Mouse (Mus musculus): ENCODE data around the gene Fbxw5. TPM values are rescaled to one million over a fixed set of nuclear protein-coding genes. Genes with fewer than 3 reads are reported as not detected.

Gene Fbxw5
- polyA plus RNA-seq (2012; ENCODE audit: insufficient read depth, insufficient read length, low replicate concordance, missing spikeins), result 706 TPM in 1 of 2 replicates, not detected in the other

- H3K4me3 ChIP-seq (ENCODE audit: insufficient read depth, low read depth, low read length), result peak within 1 kb of the TSS; percentile 94
- peak within 1 kb of the TSS; percentile 79 for H3K27ac ChIP-seq (ENCODE audit: insufficient read depth, low read depth, low read length)
- under 1% methylated on average over 43 of the region's 44 CpGs for WGBS
- TF ChIP-seq CTCF (IDR thresholded peaks at IDR 0.05; ENCODE audit: insufficient read depth, low read depth, low read length) (no peak), POLR2A (IDR thresholded peaks at IDR 0.05; ENCODE audit: insufficient read depth, low read depth, low read length) (peak; percentile 82)
- H3K4me1 ChIP-seq (ENCODE audit: control insufficient read depth, insufficient read depth, low read length), result peaks cover 20% of the 10 kb centered on the region
These were observed at the start of gene Fbxw5 for GRCm38 (mm10) chr2:25500576-25501405. Gene Fbxw5, plus strand, starts transcription at chr2:25500750.

- Histone ChIP-seq H3K27ac (ENCODE audit: insufficient read depth, low read depth, low read length) (no peak overlapping the region), H3K4me3 (ENCODE audit: insufficient read depth, low read depth, low read length) (no peak overlapping the region), H3K4me1 (ENCODE audit: control insufficient read depth, insufficient read depth, low read length) (no peaks in the 10 kb centered on the region)
- 79% methylated on average over 8 of the region's 8 CpGs for WGBS
- TF ChIP-seq POLR2A (IDR thresholded peaks at IDR 0.05; ENCODE audit: insufficient read depth, low read depth, low read length) (no peak), CTCF (IDR thresholded peaks at IDR 0.05; ENCODE audit: insufficient read depth, low read depth, low read length) (no peak)
These were observed 49.5 kb upstream of the Fbxw5 start for GRCm38 (mm10) chr2:25450853-25451647.

GRCm38 (mm10) chr2:25452951-25453350 lies 47.6 kb upstream of the Fbxw5 start:
- Histone ChIP-seq H3K4me3 (ENCODE audit: insufficient read depth, low read depth, low read length) (no peak overlapping the region), H3K27ac (ENCODE audit: insufficient read depth, low read depth, low read length) (no peak overlapping the region), H3K4me1 (ENCODE audit: control insufficient read depth, insufficient read depth, low read length) (no peaks in the 10 kb centered on the region)
- TF ChIP-seq POLR2A (IDR thresholded peaks at IDR 0.05; ENCODE audit: insufficient read depth, low read depth, low read length) (no peak), CTCF (IDR thresholded peaks at IDR 0.05; ENCODE audit: insufficient read depth, low read depth, low read length) (no peak)
- WGBS, result 52% methylated on average over 1 of the region's 1 CpGs

- TF ChIP-seq CTCF (IDR thresholded peaks at IDR 0.05; ENCODE audit: insufficient read depth, low read depth, low read length) (no peak), POLR2A (IDR thresholded peaks at IDR 0.05; ENCODE audit: insufficient read depth, low read depth, low read length) (no peak)
- Histone ChIP-seq H3K4me3 (ENCODE audit: insufficient read depth, low read depth, low read length) (no peak within 1 kb of the TSS), H3K27ac (ENCODE audit: insufficient read depth, low read depth, low read length) (no peak within 1 kb of the TSS), H3K4me1 (ENCODE audit: control insufficient read depth, insufficient read depth, low read length) (peaks cover 17% of the 10 kb centered on the region)
- 64% methylated on average over 14 of the region's 14 CpGs for WGBS
These were observed 44.2 kb upstream of the Fbxw5 start, which contains the start of gene Clic3 for GRCm38 (mm10) chr2:25456205-25456953. Gene Clic3, plus strand, starts transcription at chr2:25456838.

GRCm38 (mm10) chr2:25457022-25457896 lies 43.3 kb upstream of the Fbxw5 start:
- H3K27ac ChIP-seq (ENCODE audit: insufficient read depth, low read depth, low read length), result no peak overlapping the region
- H3K4me3 ChIP-seq (ENCODE audit: insufficient read depth, low read depth, low read length), result no peak overlapping the region
- 83% methylated on average over 9 of the region's 9 CpGs for WGBS
- no peak for TF ChIP-seq POLR2A (IDR thresholded peaks at IDR 0.05; ENCODE audit: insufficient read depth, low read depth, low read length)
- no peak for TF ChIP-seq CTCF (IDR thresholded peaks at IDR 0.05; ENCODE audit: insufficient read depth, low read depth, low read length)
- H3K4me1 ChIP-seq (ENCODE audit: control insufficient read depth, insufficient read depth, low read length), result peaks cover 21% of the 10 kb centered on the region

GRCm38 (mm10) chr2:25458911-25459310 lies 41.6 kb upstream of the Fbxw5 start:
- no peak for TF ChIP-seq CTCF (IDR thresholded peaks at IDR 0.05; ENCODE audit: insufficient read depth, low read depth, low read length)
- no peak for TF ChIP-seq POLR2A (IDR thresholded peaks at IDR 0.05; ENCODE audit: insufficient read depth, low read depth, low read length)
- Histone ChIP-seq H3K27ac (ENCODE audit: insufficient read depth, low read depth, low read length) (no peak overlapping the region), H3K4me1 (ENCODE audit: control insufficient read depth, insufficient read depth, low read length) (peaks cover 21% of the 10 kb centered on the region), H3K4me3 (ENCODE audit: insufficient read depth, low read depth, low read length) (no peak overlapping the region)
- WGBS, result 75% methylated on average over 5 of the region's 5 CpGs

GRCm38 (mm10) chr2:25460135-25460534 lies 40.4 kb upstream of the Fbxw5 start:
- 21% methylated on average over 5 of the region's 5 CpGs for WGBS
- Histone ChIP-seq H3K27ac (ENCODE audit: insufficient read depth, low read depth, low read length) (peak overlapping the region; percentile 91), H3K4me3 (ENCODE audit: insufficient read depth, low read depth, low read length) (peak overlapping the region; percentile 86), H3K4me1 (ENCODE audit: control insufficient read depth, insufficient read depth, low read length) (peaks cover 21% of the 10 kb centered on the region)
- TF ChIP-seq CTCF (IDR thresholded peaks at IDR 0.05; ENCODE audit: insufficient read depth, low read depth, low read length), result no peak
- TF ChIP-seq POLR2A (IDR thresholded peaks at IDR 0.05; ENCODE audit: insufficient read depth, low read depth, low read length), result no peak

Measured in olfactory bulb, adult 2 months (tissue).